ENCODE assay signal across 7 mouse cellular contexts in genomic region chr13:119283448-119283847, GRCm38 (mm10).
DNase-seq lines count a peak whose midpoint lies in the region; ATAC-seq and TF ChIP-seq lines count a peak whose summit lies in the region.

No protein-coding gene starts in this region.

- TF ChIP-seq CTCF in bone marrow macrophage, adult 2 months (IDR thresholded peaks at IDR 0.05; ENCODE audit: low read depth, low read length): peak; percentile 59
- peak; percentile 79 for TF ChIP-seq CTCF in lung, embryonic 14.5 days (IDR thresholded peaks at IDR 0.05; ENCODE audit: low read depth)

- no peak for TF ChIP-seq POLR2A in bone marrow macrophage, adult 2 months (IDR thresholded peaks at IDR 0.05; ENCODE audit: borderline replicate concordance, low read depth, low read length)

- peak; percentile 30 for DNase-seq in MEL-GATA-1-ER (ENCODE audit: extremely low read depth, low read depth)
- DNase-seq in embryonic facial prominence, embryonic 14.5 days (ENCODE audit: low spot score): peak; percentile 51
- peak; percentile 18 to 56 for DNase-seq in layer of hippocampus, adult 8-10 months (ENCODE audit: low spot score in 2 of 2)
- peak; percentile 86 for DNase-seq in lung, embryonic 14.5 days
- DNase-seq in right cerebral cortex, postnatal 10 days (ENCODE audit: low spot score in 2 of 2): peak; percentile 42 to 72

- H3K4me2 ChIP-seq in embryonic facial prominence, embryonic 14.5 days (ENCODE audit: low read depth, low read length): no peak overlapping the region
- H3K4me2 ChIP-seq in hindbrain, embryonic 12.5 days (replicated peaks): no peak overlapping the region
- H3K4me2 ChIP-seq in lung, embryonic 14.5 days: no peak overlapping the region

- no peak overlapping the region for H3K9ac ChIP-seq in embryonic facial prominence, embryonic 14.5 days (ENCODE audit: low read depth, low read length)
- H3K9ac ChIP-seq in hindbrain, embryonic 12.5 days: no peak overlapping the region
- H3K9ac ChIP-seq in lung, embryonic 14.5 days: no peak overlapping the region

- H3K4me1 ChIP-seq in bone marrow macrophage, adult 2 months (ENCODE audit: control insufficient read depth, insufficient read depth, low read length): no peaks in the 10 kb centered on the region
- H3K4me1 ChIP-seq in embryonic facial prominence, embryonic 14.5 days (ENCODE audit: control insufficient read depth, insufficient read depth, low read length): no peaks in the 10 kb centered on the region
- no peaks in the 10 kb centered on the region for H3K4me1 ChIP-seq in hindbrain, embryonic 12.5 days
- no peaks in the 10 kb centered on the region for H3K4me1 ChIP-seq in lung, embryonic 14.5 days (ENCODE audit: insufficient read depth)

- H3K27ac ChIP-seq in bone marrow macrophage, adult 2 months (ENCODE audit: insufficient read depth, low read depth, low read length): no peak overlapping the region
- H3K27ac ChIP-seq in embryonic facial prominence, embryonic 14.5 days (replicated peaks; ENCODE audit: low read depth, low read length): no peak overlapping the region
- no peak overlapping the region for H3K27ac ChIP-seq in hindbrain, embryonic 12.5 days
- H3K27ac ChIP-seq in lung, embryonic 14.5 days (ENCODE audit: low read depth): no peak overlapping the region

- WGBS in embryonic facial prominence, embryonic 14.5 days: 49% methylated on average over 6 of the region's 6 CpGs
- WGBS in hindbrain, embryonic 12.5 days: 52% methylated on average over 6 of the region's 6 CpGs
- WGBS in lung, embryonic 14.5 days: 45% methylated on average over 6 of the region's 6 CpGs

- H3K36me3 ChIP-seq in embryonic facial prominence, embryonic 14.5 days (ENCODE audit: control insufficient read depth, insufficient read depth, low read length): no peaks in the 10 kb centered on the region
- no peaks in the 10 kb centered on the region for H3K36me3 ChIP-seq in hindbrain, embryonic 12.5 days
- no peaks in the 10 kb centered on the region for H3K36me3 ChIP-seq in lung, embryonic 14.5 days (ENCODE audit: insufficient read depth)

- H3K9me3 ChIP-seq in embryonic facial prominence, embryonic 14.5 days (ENCODE audit: control insufficient read depth, low read length): no peaks in the 10 kb centered on the region
- H3K9me3 ChIP-seq in hindbrain, embryonic 12.5 days (replicated peaks): no peaks in the 10 kb centered on the region
- H3K9me3 ChIP-seq in lung, embryonic 14.5 days (ENCODE audit: low read depth, low read length): no peaks in the 10 kb centered on the region

- ATAC-seq in embryonic facial prominence, embryonic 14.5 days (ENCODE audit: low read depth): no peak
- ATAC-seq in hindbrain, embryonic 12.5 days (ENCODE audit: low FRiP score): peak; percentile 50; the same call in 1 of the 2 replicates
- ATAC-seq in lung, embryonic 14.5 days (ENCODE audit: insufficient read depth): peak; percentile 54

- H3K4me3 ChIP-seq in bone marrow macrophage, adult 2 months (ENCODE audit: insufficient read depth, low read length): no peak overlapping the region
- no peak overlapping the region for H3K4me3 ChIP-seq in embryonic facial prominence, embryonic 14.5 days (ENCODE audit: low read depth, low read length)
- no peak overlapping the region for H3K4me3 ChIP-seq in hindbrain, embryonic 12.5 days
- no peak overlapping the region for H3K4me3 ChIP-seq in lung, embryonic 14.5 days (ENCODE audit: low read depth, low read length)

- H3K27me3 ChIP-seq in embryonic facial prominence, embryonic 14.5 days (replicated peaks; ENCODE audit: control insufficient read depth, insufficient read depth, low read length): no peaks in the 10 kb centered on the region
- no peaks in the 10 kb centered on the region for H3K27me3 ChIP-seq in hindbrain, embryonic 12.5 days
- H3K27me3 ChIP-seq in lung, embryonic 14.5 days (ENCODE audit: insufficient read depth, low read length): no peaks in the 10 kb centered on the region

Comparison
In these comparisons a context has a peak if more than half of its experiments do, and no peak if none do; other contexts are left out.
1. DNase-seq: peak in every context shown above with its lines; median percentile 86 in lung, embryonic 14.5 days; 57 in right cerebral cortex, postnatal 10 days; 51 in embryonic facial prominence, embryonic 14.5 days; 37 in layer of hippocampus, adult 8-10 months; 30 in MEL-GATA-1-ER.